Mouse (Mus musculus) cerebellum, postnatal 36 days (tissue): Measurements from ENCODE around the gene Gar1.

ENCODE experiments used
- DNase-seq, 2 experiments: peaks; one replicate each; pipeline ENCODE4 v3.0.0; 2021 to 2022; ENCODE audit warnings: mixed read lengths in 2 of 2

Gar1 gene

GRCm38 (mm10) chr3:129799011-129799410 is 32.2 kb downstream of the Gar1 start:
- DNase-seq: no peak

- no peak for DNase-seq
Measured at GRCm38 (mm10) chr3:129798551-129798950, 32.6 kb downstream of the Gar1 start.

GRCm38 (mm10) chr3:129797341-129797740 is 33.9 kb downstream of the Gar1 start:
- no peak for DNase-seq

- DNase-seq: no peak
Measured at GRCm38 (mm10) chr3:129793801-129794200, 37.4 kb downstream of the Gar1 start.

GRCm38 (mm10) chr3:129782746-129783145 is 48.5 kb downstream of the Gar1 start:
- DNase-seq: no peak

GRCm38 (mm10) chr3:129781435-129781834 is 49.8 kb downstream of the Gar1 start:
- DNase-seq: no peak
